Mouse (Mus musculus): ENCODE measurements around the gene Tbx15. TPM values are rescaled to one million over a fixed set of nuclear protein-coding genes. Genes with fewer than 3 reads are reported as not detected.

The Tbx15 gene
- 0.98 and 1.5 TPM in 2 replicates for polyA plus RNA-seq (2012; rRNA removed)

GRCm38 (mm10) chr3:99240213-99240720, at the start of gene Tbx15:
Gene Tbx15 (plus strand): TSS chr3:99240381.
- no peak within 1 kb of the TSS for H3K27ac ChIP-seq (ENCODE audit: insufficient read depth, low read length)
- H3K4me1 ChIP-seq (ENCODE audit: control insufficient read depth, insufficient read depth, low read length) = no peaks in the 10 kb centered on the region
- TF ChIP-seq CTCF (IDR thresholded peaks at IDR 0.05; ENCODE audit: extremely low read depth, insufficient read depth, low read length) = no peak
- no peak within 1 kb of the TSS for H3K4me3 ChIP-seq (ENCODE audit: insufficient read depth, low read length)

- H3K4me1 ChIP-seq (ENCODE audit: control insufficient read depth, insufficient read depth, low read length) = no peaks in the 10 kb centered on the region
- H3K4me3 ChIP-seq (ENCODE audit: insufficient read depth, low read length) = no peak overlapping the region
- TF ChIP-seq CTCF (IDR thresholded peaks at IDR 0.05; ENCODE audit: extremely low read depth, insufficient read depth, low read length) (no peak), POLR2A (IDR thresholded peaks at IDR 0.05; ENCODE audit: extremely low read depth, insufficient read depth, low read length) (no peak)
- H3K27ac ChIP-seq (ENCODE audit: insufficient read depth, low read length) = no peak overlapping the region
Measured at GRCm38 (mm10) chr3:99193576-99193975, 46.6 kb upstream of the Tbx15 start.

- TF ChIP-seq CTCF (IDR thresholded peaks at IDR 0.05; ENCODE audit: extremely low read depth, insufficient read depth, low read length) (no peak), POLR2A (IDR thresholded peaks at IDR 0.05; ENCODE audit: extremely low read depth, insufficient read depth, low read length) (no peak)
- Histone ChIP-seq H3K4me1 (ENCODE audit: control insufficient read depth, insufficient read depth, low read length) (no peaks in the 10 kb centered on the region), H3K4me3 (ENCODE audit: insufficient read depth, low read length) (no peak overlapping the region), H3K27ac (ENCODE audit: insufficient read depth, low read length) (no peak overlapping the region)
Measured at GRCm38 (mm10) chr3:99203331-99203730, 36.9 kb upstream of the Tbx15 start.

- no peak for TF ChIP-seq CTCF (IDR thresholded peaks at IDR 0.05; ENCODE audit: extremely low read depth, insufficient read depth, low read length)
- TF ChIP-seq POLR2A (IDR thresholded peaks at IDR 0.05; ENCODE audit: extremely low read depth, insufficient read depth, low read length) = no peak
- H3K27ac ChIP-seq (ENCODE audit: insufficient read depth, low read length) = no peak overlapping the region
- no peaks in the 10 kb centered on the region for H3K4me1 ChIP-seq (ENCODE audit: control insufficient read depth, insufficient read depth, low read length)
- no peak overlapping the region for H3K4me3 ChIP-seq (ENCODE audit: insufficient read depth, low read length)
Measured at GRCm38 (mm10) chr3:99208416-99208815, 31.8 kb upstream of the Tbx15 start.

- Histone ChIP-seq H3K27ac (ENCODE audit: insufficient read depth, low read length) (no peak overlapping the region), H3K4me3 (ENCODE audit: insufficient read depth, low read length) (no peak overlapping the region), H3K4me1 (ENCODE audit: control insufficient read depth, insufficient read depth, low read length) (no peaks in the 10 kb centered on the region)
- no peak for TF ChIP-seq POLR2A (IDR thresholded peaks at IDR 0.05; ENCODE audit: extremely low read depth, insufficient read depth, low read length)
- no peak for TF ChIP-seq CTCF (IDR thresholded peaks at IDR 0.05; ENCODE audit: extremely low read depth, insufficient read depth, low read length)
Measured at GRCm38 (mm10) chr3:99211105-99211698, 29.0 kb upstream of the Tbx15 start.

GRCm38 (mm10) chr3:99227807-99228206, 12.4 kb upstream of the Tbx15 start:
- TF ChIP-seq POLR2A (IDR thresholded peaks at IDR 0.05; ENCODE audit: extremely low read depth, insufficient read depth, low read length) (no peak), CTCF (IDR thresholded peaks at IDR 0.05; ENCODE audit: extremely low read depth, insufficient read depth, low read length) (no peak)
- Histone ChIP-seq H3K4me1 (ENCODE audit: control insufficient read depth, insufficient read depth, low read length) (no peaks in the 10 kb centered on the region), H3K4me3 (ENCODE audit: insufficient read depth, low read length) (no peak overlapping the region), H3K27ac (ENCODE audit: insufficient read depth, low read length) (no peak overlapping the region)

GRCm38 (mm10) chr3:99233393-99234318, 6.5 kb upstream of the Tbx15 start:
- no peak overlapping the region for H3K4me3 ChIP-seq (ENCODE audit: insufficient read depth, low read length)
- H3K27ac ChIP-seq (ENCODE audit: insufficient read depth, low read length) = no peak overlapping the region
- TF ChIP-seq POLR2A (IDR thresholded peaks at IDR 0.05; ENCODE audit: extremely low read depth, insufficient read depth, low read length) (no peak), CTCF (IDR thresholded peaks at IDR 0.05; ENCODE audit: extremely low read depth, insufficient read depth, low read length) (peak; percentile 49; the same call in 1 of the 2 replicates)
- no peaks in the 10 kb centered on the region for H3K4me1 ChIP-seq (ENCODE audit: control insufficient read depth, insufficient read depth, low read length)

- Histone ChIP-seq H3K4me1 (ENCODE audit: control insufficient read depth, insufficient read depth, low read length) (no peaks in the 10 kb centered on the region), H3K27ac (ENCODE audit: insufficient read depth, low read length) (no peak overlapping the region), H3K4me3 (ENCODE audit: insufficient read depth, low read length) (no peak overlapping the region)
- TF ChIP-seq CTCF (IDR thresholded peaks at IDR 0.05; ENCODE audit: extremely low read depth, insufficient read depth, low read length) = no peak
- no peak for TF ChIP-seq POLR2A (IDR thresholded peaks at IDR 0.05; ENCODE audit: extremely low read depth, insufficient read depth, low read length)
Measured at GRCm38 (mm10) chr3:99234319-99234869, 5.8 kb upstream of the Tbx15 start.

GRCm38 (mm10) chr3:99235116-99235803, 4.9 kb upstream of the Tbx15 start:
- Histone ChIP-seq H3K4me3 (ENCODE audit: insufficient read depth, low read length) (no peak overlapping the region), H3K27ac (ENCODE audit: insufficient read depth, low read length) (no peak overlapping the region), H3K4me1 (ENCODE audit: control insufficient read depth, insufficient read depth, low read length) (no peaks in the 10 kb centered on the region)
- TF ChIP-seq CTCF (IDR thresholded peaks at IDR 0.05; ENCODE audit: extremely low read depth, insufficient read depth, low read length) = no peak
- no peak for TF ChIP-seq POLR2A (IDR thresholded peaks at IDR 0.05; ENCODE audit: extremely low read depth, insufficient read depth, low read length)
